Mouse (Mus musculus) lung, postnatal 25 days (tissue): ENCODE data around the gene Rfx6.
A peak's percentile ranks its signal among the peaks of the same experiment; 100 is the strongest.

Experiments used
- DNase-seq: peaks from one replicate; pipeline ENCODE4 v3.0.0; 2022; ENCODE audit warnings: low spot score

The Rfx6 gene

DNA sequence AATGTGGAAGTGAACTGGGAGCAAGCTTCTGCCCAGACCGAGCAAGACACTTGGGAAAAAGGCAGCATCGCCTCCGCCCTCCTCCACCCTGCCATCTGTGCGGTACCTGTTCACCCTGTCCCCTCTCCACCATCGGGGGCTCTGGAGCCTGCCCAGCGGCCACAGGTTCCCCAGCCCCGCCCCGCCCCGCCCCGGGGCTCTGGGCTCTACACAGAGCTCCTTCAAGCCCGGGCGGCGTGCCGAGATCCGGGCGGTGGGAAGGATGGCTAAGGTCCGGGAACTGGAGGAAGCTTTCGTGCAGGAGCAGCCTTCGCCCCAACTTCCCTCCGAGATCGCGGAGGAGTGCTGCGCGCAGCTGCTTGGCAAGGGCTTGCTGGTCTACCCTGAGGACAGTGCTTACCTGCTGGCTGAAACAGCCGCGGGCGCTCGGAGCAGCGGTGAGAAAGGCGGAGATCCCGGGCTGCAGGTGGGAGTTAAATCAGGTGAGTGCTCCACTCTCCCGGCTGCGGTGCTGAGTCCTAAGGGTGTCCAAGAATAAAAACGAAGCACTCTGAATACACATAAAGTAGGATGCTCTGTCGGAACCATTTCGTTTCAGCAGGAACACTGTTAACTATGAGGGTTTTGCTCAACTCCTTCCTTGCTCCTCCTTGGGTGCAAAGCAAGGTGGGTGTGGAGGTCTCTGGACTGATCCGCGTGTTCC lies at the start of gene Rfx6:
TSS of gene Rfx6 (plus strand) at position 209 of the 703 bp plus-strand sequence.
- no peak for DNase-seq

DNA sequence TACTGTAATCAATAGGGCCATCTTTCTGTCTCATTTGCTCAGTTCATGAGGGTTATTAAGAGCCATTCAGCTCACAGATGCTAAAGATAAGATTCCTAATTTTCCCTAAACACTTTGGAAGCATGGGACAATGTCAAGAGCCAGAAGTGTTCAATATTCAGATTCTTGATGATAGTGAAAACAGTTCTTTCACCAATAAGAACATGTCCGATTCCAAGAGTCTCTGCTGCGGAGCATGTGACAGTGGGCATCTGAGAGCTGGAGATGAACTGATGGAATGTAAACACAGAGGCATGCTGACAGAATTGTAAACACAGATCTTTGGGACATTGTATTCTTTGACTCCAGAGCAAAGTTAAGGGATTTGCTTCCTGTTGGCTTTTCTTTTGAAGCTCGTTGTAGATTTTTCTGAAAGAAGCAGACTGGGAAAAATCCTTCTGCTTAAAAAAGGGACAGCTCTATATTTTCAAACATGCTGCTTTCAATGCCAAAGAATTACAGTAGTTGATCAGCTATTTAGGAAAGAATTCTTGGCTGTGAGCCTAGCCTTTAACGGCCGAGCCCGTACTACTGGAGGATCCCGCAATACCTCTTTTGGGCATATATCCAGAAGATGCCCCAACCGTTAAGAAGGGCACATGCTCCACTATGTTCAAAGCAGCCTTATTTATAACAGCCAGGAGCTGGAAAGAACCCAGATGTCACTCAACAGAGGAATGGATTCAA lies 46.0 kb upstream of the Rfx6 start, which contains the start of gene Gprc6a:
TSS of gene Gprc6a (minus strand) at position 51 of the 726 bp plus-strand sequence.
- DNase-seq: peak; percentile 16

- no peak for DNase-seq
Observed at GRCm38 (mm10) chr10:51649506-51650221, 27.9 kb upstream of the Rfx6 start.

DNA sequence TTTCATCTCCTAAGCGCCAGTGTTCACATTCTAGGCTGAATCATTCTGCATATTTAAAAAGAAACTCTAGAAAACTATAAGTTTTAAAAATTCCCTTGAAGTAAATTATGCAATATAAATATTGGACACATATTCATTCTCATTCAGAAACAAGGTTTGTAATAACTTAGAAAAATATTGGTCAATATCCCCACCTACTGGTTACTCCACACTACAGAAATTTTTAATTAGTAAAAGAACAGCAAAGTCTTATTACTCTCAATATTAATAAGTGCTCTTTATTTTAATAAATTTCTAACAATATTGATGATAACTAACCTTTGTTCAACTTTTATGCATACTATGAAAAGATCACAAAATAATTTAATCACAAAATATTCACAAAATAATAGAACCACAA lies 20.2 kb upstream of the Rfx6 start:
- no peak for DNase-seq

GRCm38 (mm10) chr10:51669334-51669733 lies 8.2 kb upstream of the Rfx6 start:
- DNase-seq: no peak

- no peak for DNase-seq
Observed at GRCm38 (mm10) chr10:51671583-51671982, 6.0 kb upstream of the Rfx6 start.

DNA sequence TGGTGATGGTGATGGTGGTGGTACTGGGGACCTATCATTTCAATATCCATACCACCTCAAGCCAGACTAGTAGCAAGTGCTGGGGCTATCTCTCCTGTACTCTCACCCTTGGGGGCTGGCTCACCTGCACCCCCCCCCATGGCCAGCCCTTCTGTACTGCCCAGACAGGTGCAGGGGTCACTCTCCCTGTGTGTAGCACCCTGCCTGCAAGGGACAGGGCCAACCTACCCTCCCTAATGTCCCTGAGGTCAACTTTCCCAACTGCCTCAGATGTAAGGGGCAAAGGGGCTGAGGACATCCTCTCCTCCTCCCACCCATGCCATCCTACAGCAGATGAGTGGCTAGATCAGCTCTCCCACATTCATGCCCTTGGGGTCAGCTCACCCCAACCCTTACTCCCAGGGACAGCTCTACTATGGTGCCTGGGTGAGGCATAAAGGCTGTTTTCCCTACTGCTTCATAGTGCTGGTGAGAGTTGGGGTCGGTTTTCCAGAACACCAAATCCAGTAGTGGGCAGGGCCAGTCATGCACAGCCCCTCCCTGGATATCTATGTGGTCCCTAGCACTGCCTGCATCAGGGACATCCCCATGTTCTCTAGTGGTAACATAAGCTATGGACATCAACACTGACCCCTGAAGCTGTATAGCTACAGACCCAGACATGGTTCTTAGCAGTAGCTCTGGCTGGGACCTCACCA lies 5.3 kb upstream of the Rfx6 start:
- no peak for DNase-seq

- DNase-seq: no peak
Observed at GRCm38 (mm10) chr10:51678251-51678639, 689 bp downstream of the Rfx6 start.

DNA sequence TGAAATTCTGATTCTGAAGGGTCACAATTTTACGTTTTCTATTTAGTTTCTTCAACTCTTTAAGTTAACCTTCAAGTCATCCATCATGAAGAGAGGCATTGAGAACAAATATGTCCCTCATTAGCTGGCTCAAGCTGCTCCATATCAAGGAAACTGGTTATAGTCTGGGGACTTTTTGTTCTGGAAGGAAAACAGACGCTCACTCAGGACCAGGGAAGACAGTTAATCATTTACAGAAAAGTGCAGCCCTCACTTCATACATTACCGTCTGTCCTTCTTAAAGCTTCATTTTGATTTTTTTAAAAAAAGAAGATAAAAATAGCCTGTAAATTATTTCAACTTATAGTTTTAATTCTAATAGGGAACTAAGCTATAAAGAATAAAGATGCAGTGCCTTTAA lies 43.3 kb downstream of the Rfx6 start:
- DNase-seq: no peak

- DNase-seq: no peak
Observed at GRCm38 (mm10) chr10:51761436-51761835, 83.9 kb downstream of the Rfx6 start.

DNA sequence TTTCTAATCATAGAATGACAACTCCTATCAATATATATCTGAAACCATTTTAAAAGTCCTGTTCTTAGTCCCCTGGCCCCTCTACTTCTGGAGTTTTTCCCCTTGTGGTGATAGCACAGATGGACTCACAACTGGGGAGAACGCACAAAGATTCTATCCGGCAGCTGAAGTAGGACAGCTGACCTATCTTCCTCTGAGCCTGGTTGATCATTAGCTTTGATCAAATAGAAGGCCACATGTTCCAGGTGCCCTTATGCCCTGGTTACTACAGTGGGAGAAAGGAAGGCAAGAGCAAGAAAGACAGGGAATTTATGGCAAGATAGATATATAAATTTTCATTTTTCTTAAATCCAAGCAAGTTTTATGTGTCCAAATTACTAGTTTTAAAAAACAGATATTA lies 85.7 kb downstream of the Rfx6 start:
- no peak for DNase-seq

GRCm38 (mm10) chr10:51768445-51768844 lies 90.9 kb downstream of the Rfx6 start:
- DNase-seq: no peak

- no peak for DNase-seq
Observed at GRCm38 (mm10) chr10:51769252-51769651, 91.7 kb downstream of the Rfx6 start.

- no peak for DNase-seq
Observed at GRCm38 (mm10) chr10:51779648-51780047, 102.1 kb downstream of the Rfx6 start.
